Mouse (Mus musculus) heart, postnatal 0 days (tissue): ENCODE measurements around the gene Phf11d. TPM values are rescaled to one million over a fixed set of nuclear protein-coding genes. Genes with fewer than 3 reads are reported as not detected.
"Not testable (repeated sequence)": the region's sequence is repeated elsewhere in the genome, so short reads cannot be mapped to it uniquely, and the experiment has no call there.

ENCODE experiments used
- ATAC-seq: fragments of 200-750 bp; cut with Nextera tagmentation; 2 replicates; pipeline ENCODE4 v1.8.0; 2017; ENCODE audit warnings: low read depth, moderate number of reproducible peaks, moderate library complexity; ENCODE audit not compliant: insufficient read depth
- DNase-seq: peaks from one replicate; pipeline ENCODE4 v3.0.0-alpha.2; 2016; ENCODE audit warnings: low spot score
- H3K27ac ChIP-seq: fragments of 300-500 bp; sonication (generic); 2 replicates; pipeline ENCODE4 v1.5.1; 2014; ENCODE audit warnings: low read depth, mild to moderate bottlenecking
- H3K27me3 ChIP-seq: fragments of 300-500 bp; sonication (generic); 2 replicates; pipeline ENCODE4 v1.6.1; 2014; ENCODE audit warnings: low read length, mixed read lengths; ENCODE audit not compliant: control insufficient read depth, insufficient read depth
- H3K36me3 ChIP-seq: fragments of 300-500 bp; sonication (generic); replicated peaks from 2 replicates; pipeline ENCODE4 v1.6.1; 2014; ENCODE audit warnings: low read length, mixed read lengths; ENCODE audit not compliant: control insufficient read depth, insufficient read depth
- H3K4me1 ChIP-seq: fragments of 300-500 bp; sonication (generic); 2 replicates; pipeline ENCODE4 v1.6.1; 2014; ENCODE audit warnings: antibody characterized with exemption; ENCODE audit not compliant: control insufficient read depth, insufficient read depth
- H3K4me2 ChIP-seq: fragments of 300-500 bp; sonication (generic); 2 replicates; pipeline ENCODE4 v1.6.1; 2014; ENCODE audit warnings: low read depth, mild to moderate bottlenecking, low read length, moderate library complexity
- H3K4me3 ChIP-seq: fragments of 300-500 bp; sonication (generic); 2 replicates; pipeline ENCODE4 v1.5.1; 2014; ENCODE audit warnings: low read depth, low read length
- H3K9ac ChIP-seq: fragments of 300-500 bp; sonication (generic); replicated peaks from 2 replicates; pipeline ENCODE4 v1.6.1; 2014; ENCODE audit warnings: low read depth, low read length, mixed read lengths
- H3K9me3 ChIP-seq: fragments of 300-500 bp; sonication (generic); replicated peaks from 2 replicates; pipeline ENCODE4 v1.6.1; 2016; ENCODE audit warnings: low read length; ENCODE audit not compliant: control insufficient read depth
- CTCF ChIP-seq: IDR thresholded peaks from 2 replicates; pipeline ENCODE4 v1.5.1; 2016; ENCODE audit warnings: antibody characterized with exemption, control low read depth, low read depth
- WGBS: fragments of 180-500 bp; shearing (Covaris S2); extraction: QIAGEN DNeasy Blood & Tissue Kit; methylation state at CpG from one replicate; pipeline ENCODE4 v1.1.7; 2014; 5-methylcytosine and 5-hydroxymethylcytosine counted together
- polyA plus RNA-seq: library from polyadenylated mRNA; unstranded; fragments of >200 nt; fragmentation: Nextera tagmentation; extraction: Ambion mirVana; gene quantifications from 2 replicates; pipeline ENCODE4 v1.2.1, GENCODE M21; 2015
- total RNA-seq: library from RNA; depleted of rRNA; stranded (reverse); fragments of >200 nt; gene quantifications from 2 replicates; pipeline ENCODE4 v1.2.3, GENCODE M21; 2014; ENCODE audit warnings: low replicate concordance; rRNA removed

Gene Phf11d
- total and polyA plus RNA-seq, 2 experiments from 2014 or later: 6.7 to 13.7 TPM

GRCm38 (mm10) chr14:59330499-59330898, 34.8 kb downstream of the Phf11d start:
- 48% methylated on average over 3 of the region's 3 CpGs for WGBS
- H3K36me3 ChIP-seq, H3K4me2 ChIP-seq, H3K4me1 ChIP-seq, H3K9me3 ChIP-seq, H3K4me3 ChIP-seq, ATAC-seq, H3K27me3 ChIP-seq, H3K9ac ChIP-seq, H3K27ac ChIP-seq: not testable (repeated sequence)
- TF ChIP-seq CTCF: peak; percentile 47
- peak; percentile 18 for DNase-seq

- 76% methylated on average over 6 of the region's 6 CpGs for WGBS
- DNase-seq, H3K4me2 ChIP-seq, ATAC-seq, H3K9me3 ChIP-seq, H3K4me1 ChIP-seq, H3K27me3 ChIP-seq, H3K9ac ChIP-seq, H3K36me3 ChIP-seq, H3K27ac ChIP-seq, H3K4me3 ChIP-seq: not testable (repeated sequence)
Observed at GRCm38 (mm10) chr14:59319970-59320369, 45.3 kb downstream of the Phf11d start.

- H3K27ac ChIP-seq, H3K36me3 ChIP-seq, H3K27me3 ChIP-seq, H3K4me2 ChIP-seq, H3K4me3 ChIP-seq, H3K4me1 ChIP-seq, H3K9me3 ChIP-seq, ATAC-seq, H3K9ac ChIP-seq, DNase-seq: not testable (repeated sequence)
- WGBS: 97% methylated on average over 3 of the region's 3 CpGs
Observed at GRCm38 (mm10) chr14:59319036-59319435, 46.2 kb downstream of the Phf11d start.

Other genes starting within 250 kb of the Phf11d start
- gene 1700129C05Rik, start 222.6 kb downstream of the Phf11d start, total RNA-seq: not detected in 2 replicates
- gene 1700129C05Rik, start 222.6 kb downstream of the Phf11d start, polyA plus RNA-seq: not detected in 2 replicates
- not detected in 2 replicates for gene Gm5142, start 186.7 kb downstream of the Phf11d start, total RNA-seq
- gene Gm5142, start 186.7 kb downstream of the Phf11d start, polyA plus RNA-seq: not detected in 2 replicates
- 9.5 and 16.3 TPM in 2 replicates for gene Rcbtb1, start 164.3 kb downstream of the Phf11d start, total RNA-seq
- 7.8 and 8.1 TPM in 2 replicates for gene Rcbtb1, start 164.3 kb downstream of the Phf11d start, polyA plus RNA-seq
- gene Gm6904, start 105.3 kb downstream of the Phf11d start, total RNA-seq: not detected in 2 replicates
- gene Gm6904, start 105.3 kb downstream of the Phf11d start, polyA plus RNA-seq: not detected in 2 replicates
- gene Phf11a, start 67.9 kb downstream of the Phf11d start, total RNA-seq: not detected in 2 replicates
- gene Phf11a, start 67.9 kb downstream of the Phf11d start, polyA plus RNA-seq: 0.12 and 0.15 TPM in 2 replicates
- not detected in 2 replicates for gene Phf11b, start 24.1 kb downstream of the Phf11d start, total RNA-seq
- 0.92 and 1.4 TPM in 2 replicates for gene Phf11b, start 24.1 kb downstream of the Phf11d start, polyA plus RNA-seq
- gene Phf11c, start 29.9 kb upstream of the Phf11d start, total RNA-seq: 0.46 TPM in 1 of 2 replicates, not detected in the other
- 0.15 and 0.18 TPM in 2 replicates for gene Phf11c, start 29.9 kb upstream of the Phf11d start, polyA plus RNA-seq
- 0.23 and 3.7 TPM in 2 replicates for gene Setdb2, start 75.4 kb upstream of the Phf11d start, total RNA-seq
- gene Setdb2, start 75.4 kb upstream of the Phf11d start, polyA plus RNA-seq: 4.7 and 4.9 TPM in 2 replicates
- gene Cab39l, start 75.5 kb upstream of the Phf11d start, total RNA-seq: 7.1 and 12.3 TPM in 2 replicates
- 12.9 and 15.0 TPM in 2 replicates for gene Cab39l, start 75.5 kb upstream of the Phf11d start, polyA plus RNA-seq
- 3.7 and 5.3 TPM in 2 replicates for gene Cdadc1, start 232.5 kb upstream of the Phf11d start, total RNA-seq
- 30.9 and 32.3 TPM in 2 replicates for gene Cdadc1, start 232.5 kb upstream of the Phf11d start, polyA plus RNA-seq